Mouse (Mus musculus) MEL (cell line): Measurements from ENCODE around the gene Cpne1. TPM values are rescaled to one million over a fixed set of nuclear protein-coding genes. Genes with fewer than 3 reads are reported as not detected.

Experiments used
- DNase-seq: peaks from one replicate; pipeline ENCODE4 v3.0.0; 2011; ENCODE audit warnings: low read depth, low spot score
- H3K27ac ChIP-seq: 2 replicates; pipeline ENCODE4 v1.5.1; 2012; ENCODE audit warnings: low read depth, mild to moderate bottlenecking, control low read depth, low read length, moderate library complexity; ENCODE audit not compliant: control insufficient read depth
- H3K27me3 ChIP-seq, 2 experiments: fragments of 150-350 bp in 1 of 2; sonication (generic) in 1 of 2; 2 replicates each; pipeline ENCODE4 v1.6.1; 2012; ENCODE audit warnings: low read length in 2 of 2, mild to moderate bottlenecking in 2 of 2, improper control_type of control experiment in 1 of 2, moderate library complexity in 1 of 2; ENCODE audit not compliant: insufficient read depth in 2 of 2, control insufficient read depth in 1 of 2
- H3K36me3 ChIP-seq, 2 experiments: 2 replicates each; pipeline ENCODE4 v1.6.1; 2012 to 2014; ENCODE audit warnings: low read length in 2 of 2, improper control_type of control experiment in 1 of 2, inconsistent platforms in 1 of 2, mild to moderate bottlenecking in 1 of 2; ENCODE audit not compliant: insufficient read depth in 2 of 2, control insufficient read depth in 1 of 2
- H3K4me1 ChIP-seq, 2 experiments: fragments of 150-350 bp in 1 of 2; sonication (generic) in 1 of 2; 2 replicates each; pipeline ENCODE4 v1.6.1; 2012; ENCODE audit warnings: low read length in 2 of 2, improper control_type of control experiment in 1 of 2, mild to moderate bottlenecking in 1 of 2; ENCODE audit not compliant: insufficient read depth in 2 of 2, control insufficient read depth in 1 of 2
- H3K4me3 ChIP-seq, 2 experiments: fragments of 150-350 bp in 1 of 2; sonication (generic) in 1 of 2; 2 replicates each; pipeline ENCODE4 v1.5.1; 2012; ENCODE audit warnings: low read depth in 2 of 2, low read length in 2 of 2, mild to moderate bottlenecking in 2 of 2, moderate library complexity in 2 of 2, control low read depth in 1 of 2, improper control_type of control experiment in 1 of 2; ENCODE audit not compliant: control insufficient read depth in 1 of 2, insufficient read depth in 1 of 2
- H3K79me2 ChIP-seq: 2 replicates; pipeline ENCODE4 v1.6.1; 2012; ENCODE audit warnings: mild to moderate bottlenecking, low read length, moderate library complexity; ENCODE audit not compliant: control insufficient read depth, poor library complexity, insufficient read depth
- H3K9ac ChIP-seq: 2 replicates; pipeline ENCODE4 v1.6.1; 2012; ENCODE audit warnings: low read depth, mild to moderate bottlenecking, control low read depth, low read length, moderate library complexity; ENCODE audit not compliant: control insufficient read depth, poor library complexity, severe bottlenecking
- H3K9me3 ChIP-seq: fragments of 150-350 bp; sonication (generic); replicated peaks from 2 replicates; pipeline ENCODE4 v1.6.1; 2012; ENCODE audit warnings: mild to moderate bottlenecking, low read length, improper control_type of control experiment, moderate library complexity; ENCODE audit not compliant: insufficient read depth
- CHD2 ChIP-seq: IDR thresholded peaks from 2 replicates; pipeline ENCODE4 v1.6.1; 2011; ENCODE audit warnings: low read length, improper control_type of control experiment
- CTCF ChIP-seq, 3 experiments: IDR thresholded peaks in 2 of 3; conservative IDR thresholded peaks in 1 of 3; 2 replicates each; pipeline ENCODE4 v1.5.1; 2011 to 2012; ENCODE audit warnings: low read length in 3 of 3, low read depth in 2 of 3, mild to moderate bottlenecking in 2 of 3, improper control_type of control experiment in 1 of 3, inconsistent platforms in 1 of 3, mixed read lengths in 1 of 3, moderate library complexity in 1 of 3; ENCODE audit not compliant: control insufficient read depth in 1 of 3, insufficient read depth in 1 of 3, poor library complexity in 1 of 3, severe bottlenecking in 1 of 3
- ELF1 ChIP-seq: IDR thresholded peaks from 2 replicates; pipeline ENCODE4 v1.6.1; 2014; ENCODE audit warnings: low read depth, mild to moderate bottlenecking, inconsistent platforms, low read length, improper control_type of control experiment, moderate library complexity
- JUND ChIP-seq: IDR thresholded peaks from 2 replicates; pipeline ENCODE4 v1.6.1; 2011; ENCODE audit warnings: low read depth, mild to moderate bottlenecking, improper control_type of control experiment, low read length
- MAFK ChIP-seq: IDR thresholded peaks from 2 replicates; pipeline ENCODE4 v1.6.1; 2011; ENCODE audit warnings: low read depth, mild to moderate bottlenecking, low read length, improper control_type of control experiment, borderline replicate concordance
- MEF2A ChIP-seq: IDR thresholded peaks from 2 replicates; pipeline ENCODE4 v1.6.1; 2014; ENCODE audit warnings: low read depth, mild to moderate bottlenecking, inconsistent platforms, low read length, improper control_type of control experiment; ENCODE audit not compliant: poor library complexity, insufficient replicate concordance, severe bottlenecking; ENCODE audit errors: extremely low read depth
- NELFE ChIP-seq: IDR thresholded peaks from 2 replicates; pipeline ENCODE4 v1.6.1; 2011; ENCODE audit warnings: low read depth, low read length, improper control_type of control experiment
- NRF1 ChIP-seq: IDR thresholded peaks from 2 replicates; pipeline ENCODE4 v1.6.1; 2014; ENCODE audit warnings: low read depth, mild to moderate bottlenecking, inconsistent platforms, low read length, improper control_type of control experiment, moderate library complexity; ENCODE audit not compliant: poor library complexity, insufficient read depth, severe bottlenecking
- POLR2AphosphoS2 ChIP-seq: IDR thresholded peaks from 2 replicates; pipeline ENCODE4 v1.6.1; 2011; ENCODE audit warnings: low read length, improper control_type of control experiment
- RAD21 ChIP-seq: IDR thresholded peaks from 2 replicates; pipeline ENCODE4 v1.6.1; 2011; ENCODE audit warnings: mild to moderate bottlenecking, low read depth, low read length, improper control_type of control experiment
- RCOR1 ChIP-seq: IDR thresholded peaks from 2 replicates; pipeline ENCODE4 v1.6.1; 2012; ENCODE audit warnings: low read depth, mild to moderate bottlenecking, inconsistent platforms, low read length, improper control_type of control experiment
- SMC3 ChIP-seq: IDR thresholded peaks from 2 replicates; pipeline ENCODE4 v1.6.1; 2011; ENCODE audit warnings: low read depth, low read length, improper control_type of control experiment
- TBP ChIP-seq: IDR thresholded peaks from 2 replicates; pipeline ENCODE4 v1.8.0; 2011; ENCODE audit warnings: low read depth, low read length, improper control_type of control experiment
- USF1 ChIP-seq: IDR thresholded peaks from 2 replicates; pipeline ENCODE4 v1.6.1; 2014; ENCODE audit warnings: low read depth, mild to moderate bottlenecking, inconsistent platforms, low read length, improper control_type of control experiment, moderate library complexity
- USF2 ChIP-seq, 2 experiments: IDR thresholded peaks; 2 replicates each; pipeline ENCODE4 v1.6.1; 2011 to 2012; ENCODE audit warnings: improper control_type of control experiment in 2 of 2, low read length in 2 of 2, borderline replicate concordance in 1 of 2, inconsistent platforms in 1 of 2, low read depth in 1 of 2, mild to moderate bottlenecking in 1 of 2; ENCODE audit not compliant: insufficient read depth in 1 of 2
- ZC3H11A ChIP-seq: IDR thresholded peaks from 2 replicates; pipeline ENCODE4 v1.6.1; 2012; ENCODE audit warnings: low read depth, mild to moderate bottlenecking, inconsistent platforms, low read length, improper control_type of control experiment
- ZKSCAN1 ChIP-seq: IDR thresholded peaks from 2 replicates; pipeline ENCODE4 v1.6.1; 2012; ENCODE audit warnings: low read depth, mild to moderate bottlenecking, inconsistent platforms, low read length, improper control_type of control experiment, moderate library complexity
- ZNF384 ChIP-seq: IDR thresholded peaks from 2 replicates; pipeline ENCODE4 v1.6.1; 2012; ENCODE audit warnings: low read depth, mild to moderate bottlenecking, inconsistent platforms, low read length, improper control_type of control experiment
- polyA plus RNA-seq, 2 experiments: library from polyadenylated mRNA; stranded (reverse) in 1 of 2; unstranded in 1 of 2; fragments of >175 nt in 1 of 2; fragments of >200 nt in 1 of 2; gene quantifications; 2 replicates each; pipeline versions ENCODE4 v1.2.1 to v1.2.4; 2012; ENCODE audit warnings: low replicate concordance in 2 of 2, low read depth in 1 of 2; ENCODE audit not compliant: insufficient read length in 2 of 2, insufficient read depth in 1 of 2, missing spikeins in 1 of 2
- total RNA-seq: library from RNA; depleted of rRNA; stranded (reverse); fragments of 300-350 nt; gene quantifications from 2 replicates; pipeline ENCODE4 v1.2.3, GENCODE M21; 2012

The Cpne1 gene
- total and polyA plus RNA-seq, 3 experiments: 22.5 to 52.8 TPM; not detected in 1

GRCm38 (mm10) chr2:156135695-156136094, 23.9 kb upstream of the Cpne1 start:
- Histone ChIP-seq H3K79me2 (no peaks in the 10 kb centered on the region), H3K36me3 (peaks cover 0 to 4% of the 10 kb centered on the region in 2 experiments; a peak in 2 of 4 replicates), H3K27ac (no peak overlapping the region), H3K9ac (no peak overlapping the region), H3K4me3 (no peak overlapping the region), H3K4me1 (no peaks in the 10 kb centered on the region), H3K9me3 (no peaks in the 10 kb centered on the region), H3K27me3 (no peaks in the 10 kb centered on the region)
- TF ChIP-seq ZNF384 (no peak), CTCF (IDR thresholded peaks at IDR 0.05 in 2 of 3, conservative IDR thresholded peaks at IDR 0.05 in 1 of 3; ENCODE audit: control insufficient read depth in 1 of 3, insufficient read depth in 1 of 3, low read depth in 2 of 3, low read length in 3 of 3, poor library complexity in 1 of 3, severe bottlenecking in 1 of 3) (peak; percentile 12 to 50 (median 46); a peak in 5 of 6 replicates), CHD2 (no peak), MEF2A (no peak), ZKSCAN1 (no peak), ZC3H11A (0 out of 2 replicates have a peak, but pooled peaks have one; percentile 5), SMC3 (peak; percentile 37; the same call in 1 of the 2 replicates), TBP (no peak), RAD21 (peak; percentile 50)
- peak; percentile 32 for DNase-seq

- Histone ChIP-seq H3K4me3 (no peak overlapping the region), H3K36me3 (peaks cover 0 to 4% of the 10 kb centered on the region in 2 experiments; a peak in 2 of 4 replicates), H3K27me3 (no peaks in the 10 kb centered on the region), H3K27ac (no peak overlapping the region), H3K9me3 (no peaks in the 10 kb centered on the region), H3K79me2 (no peaks in the 10 kb centered on the region), H3K9ac (no peak overlapping the region), H3K4me1 (no peaks in the 10 kb centered on the region)
- no peak for TF ChIP-seq NRF1
- no peak for TF ChIP-seq CTCF (IDR thresholded peaks at IDR 0.05 in 2 of 3, conservative IDR thresholded peaks at IDR 0.05 in 1 of 3; ENCODE audit: control insufficient read depth in 1 of 3, insufficient read depth in 1 of 3, low read depth in 2 of 3, low read length in 3 of 3, poor library complexity in 1 of 3, severe bottlenecking in 1 of 3)
- DNase-seq: no peak
Observed at GRCm38 (mm10) chr2:156134161-156134560, 22.4 kb upstream of the Cpne1 start.

DNA sequence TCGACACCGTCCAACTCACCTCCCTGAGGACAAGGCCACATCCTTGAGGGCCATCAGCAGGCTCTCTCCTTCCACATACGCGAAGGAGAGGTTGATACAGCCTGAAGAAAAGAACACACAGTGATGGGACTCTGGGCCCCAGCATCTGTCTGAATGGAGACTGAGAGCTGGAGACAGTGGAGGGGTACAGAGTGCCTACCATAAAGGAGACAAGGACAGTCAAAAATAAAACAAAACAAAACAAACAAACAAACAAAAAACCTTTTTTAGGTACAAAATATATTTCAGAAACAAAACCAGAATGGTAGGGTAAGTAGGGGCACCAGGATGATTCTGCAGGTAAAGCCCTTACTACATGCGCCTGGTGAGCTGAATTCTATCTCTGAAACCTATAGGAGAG, 15.2 kb upstream of the Cpne1 start, which contains the start of gene Gm28036:
Gene Gm28036, minus strand, starts transcription at position 101 of the 400 bp plus-strand sequence.
- no peak for DNase-seq
- H3K36me3 ChIP-seq: peaks cover 0 to 6% of the 10 kb centered on the region in 2 experiments; a peak in 2 of 4 replicates
- TF ChIP-seq NELFE: no peak
- TF ChIP-seq RAD21: no peak
- no peak for TF ChIP-seq USF1
- TF ChIP-seq POLR2AphosphoS2: no peak
- no peak for TF ChIP-seq ELF1
- no peak for TF ChIP-seq CHD2
- TF ChIP-seq ZNF384: no peak
- TF ChIP-seq NRF1: no peak
- no peak for TF ChIP-seq USF2 (IDR thresholded peaks at IDR 0.05; ENCODE audit: borderline replicate concordance in 1 of 2, insufficient read depth in 1 of 2, low read depth in 1 of 2, low read length in 2 of 2)
- TF ChIP-seq JUND: no peak
- no peak for TF ChIP-seq SMC3
- no peak for TF ChIP-seq RCOR1
- TF ChIP-seq MAFK: no peak
- no peaks in the 10 kb centered on the region for H3K4me1 ChIP-seq
- H3K9ac ChIP-seq: no peak within 1 kb of the TSS
- no peaks in the 10 kb centered on the region for H3K27me3 ChIP-seq
- H3K79me2 ChIP-seq: no peaks in the 10 kb centered on the region
- no peak within 1 kb of the TSS for H3K4me3 ChIP-seq
- H3K9me3 ChIP-seq: no peaks in the 10 kb centered on the region
- no peak within 1 kb of the TSS for H3K27ac ChIP-seq
